Mouse (Mus musculus) thymus, adult 2 months (tissue): ENCODE measurements around the gene Rnf6. TPM values are rescaled to one million over a fixed set of nuclear protein-coding genes. Genes with fewer than 3 reads are reported as not detected.

Experiments
- DNase-seq: peaks from one replicate; pipeline ENCODE4 v3.0.0; 2021
- H3K27ac ChIP-seq: fragments of 200-500 bp; 2 replicates; pipeline ENCODE4 v1.5.1; 2012; ENCODE audit warnings: low read length, control low read depth; ENCODE audit not compliant: control insufficient read depth, insufficient read depth
- H3K27me3 ChIP-seq: fragments of 200-500 bp; 2 replicates; pipeline ENCODE4 v1.6.1; 2012; ENCODE audit warnings: mild to moderate bottlenecking, low read length, moderate library complexity, mixed read lengths; ENCODE audit not compliant: control insufficient read depth, insufficient read depth
- H3K36me3 ChIP-seq: fragments of 200-500 bp; 2 replicates; pipeline ENCODE4 v1.6.1; 2012; ENCODE audit warnings: mild to moderate bottlenecking, low read length, moderate library complexity; ENCODE audit not compliant: control insufficient read depth, insufficient read depth
- H3K4me1 ChIP-seq: fragments of 200-500 bp; replicated peaks from 2 replicates; pipeline ENCODE4 v1.6.1; 2012; ENCODE audit warnings: low read length; ENCODE audit not compliant: control insufficient read depth, insufficient read depth
- H3K4me3 ChIP-seq: fragments of 200-500 bp; 2 replicates; pipeline ENCODE4 v1.5.1; 2012; ENCODE audit warnings: mild to moderate bottlenecking, low read length, control low read depth, moderate library complexity; ENCODE audit not compliant: control insufficient read depth, insufficient read depth
- CTCF ChIP-seq: fragments of 200-500 bp; IDR thresholded peaks from 2 replicates; pipeline ENCODE4 v1.5.1; 2012; ENCODE audit warnings: mild to moderate bottlenecking, control low read depth, low read length, moderate library complexity, borderline replicate concordance; ENCODE audit not compliant: control insufficient read depth, poor library complexity, insufficient read depth; ENCODE audit errors: extremely low read depth
- POLR2A ChIP-seq: fragments of 200-500 bp; IDR thresholded peaks from 2 replicates; pipeline ENCODE4 v1.6.1; 2012; ENCODE audit warnings: mild to moderate bottlenecking, low read length, control low read depth, moderate library complexity; ENCODE audit not compliant: control insufficient read depth, poor library complexity, insufficient read depth; ENCODE audit errors: extremely low read depth
- WGBS: fragments of 180-500 bp; shearing (Covaris S2); methylation state at CpG from one replicate; pipeline ENCODE4 v1.1.7; 2018; 5-methylcytosine and 5-hydroxymethylcytosine counted together
- polyA plus RNA-seq: library from polyadenylated mRNA; depleted of rRNA; stranded (reverse); fragments of >200 nt; gene quantifications from 2 replicates; pipeline ENCODE4 v1.2.3, GENCODE M21; 2012

Gene Rnf6
- polyA plus RNA-seq, 1 experiment = 28.9 TPM

- DNase-seq = peak; percentile 56
- under 1% methylated on average over 19 of the region's 19 CpGs for WGBS
Observed at GRCm38 (mm10) chr5:146231655-146231996, 10.3 kb upstream of the Rnf6 start.

DNA sequence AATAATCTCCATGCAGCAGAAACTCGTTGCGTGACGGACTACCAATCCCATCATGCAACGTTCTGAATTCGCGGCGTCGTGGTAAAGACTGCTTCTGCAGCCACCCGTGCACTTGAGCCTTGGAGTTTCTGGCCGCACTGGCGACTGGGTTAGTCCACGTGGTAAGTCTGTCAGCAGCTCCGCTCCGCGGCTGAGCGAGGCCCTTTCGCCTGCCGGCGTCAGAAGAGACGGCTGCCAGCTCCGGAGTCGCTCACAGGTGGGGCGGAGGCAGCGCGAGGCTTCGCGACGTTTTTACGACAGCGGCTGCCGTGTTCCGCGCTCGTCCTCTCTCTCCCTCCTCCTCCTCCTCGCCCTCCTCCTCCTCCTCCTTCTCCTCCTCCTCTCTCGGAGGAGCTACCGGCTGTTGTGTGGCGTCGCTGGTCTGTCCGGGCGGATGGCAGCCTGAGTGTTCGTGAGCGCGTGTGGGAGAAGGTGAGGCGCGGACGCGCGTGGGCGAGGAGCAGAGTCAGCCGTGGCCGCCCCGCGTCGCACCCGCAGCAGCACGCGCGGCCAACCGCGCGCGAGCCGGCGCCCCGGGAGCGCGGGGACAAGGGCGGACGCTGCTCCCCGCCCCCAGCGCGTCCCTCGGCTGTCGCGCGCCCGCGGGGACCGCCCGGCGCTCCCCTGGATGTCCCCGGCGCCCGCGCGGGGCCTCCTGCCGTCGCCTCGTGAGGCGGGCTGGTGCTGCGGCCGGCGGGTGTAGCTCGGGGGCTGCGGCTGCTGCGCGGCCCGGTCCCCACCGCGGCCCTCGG is 9.7 kb upstream of the Rnf6 start, which contains the start of gene Cdk8:
Cdk8 (plus strand) TSS at position 367 of the 791 bp plus-strand sequence.
- no peaks in the 10 kb centered on the region for H3K27me3 ChIP-seq

More at GRCm38 (mm10) chr5:146231655-146231996, 10.3 kb upstream of the Rnf6 start:
- H3K36me3 ChIP-seq = no peaks in the 10 kb centered on the region
- H3K27me3 ChIP-seq = no peaks in the 10 kb centered on the region
- TF ChIP-seq CTCF = no peak
- 0 out of 2 replicates have a peak, but pooled peaks have one; percentile 4 for TF ChIP-seq POLR2A
- H3K4me3 ChIP-seq = peak overlapping the region; percentile 64
- H3K27ac ChIP-seq = peak overlapping the region; percentile 13; the same call in 1 of the 2 replicates
- H3K4me1 ChIP-seq = peaks cover 2% of the 10 kb centered on the region; the same call in 1 of the 2 replicates

GRCm38 (mm10) chr5:146229869-146230650 is 8.7 kb upstream of the Rnf6 start:
- DNase-seq = no peak
- no peaks in the 10 kb centered on the region for H3K27me3 ChIP-seq
- H3K4me1 ChIP-seq = peaks cover 2% of the 10 kb centered on the region; the same call in 1 of the 2 replicates
- TF ChIP-seq CTCF (no peak), POLR2A (no peak)
- no peaks in the 10 kb centered on the region for H3K36me3 ChIP-seq
- no peak overlapping the region for H3K4me3 ChIP-seq
- WGBS = 61% methylated on average over 17 of the region's 17 CpGs
- no peak overlapping the region for H3K27ac ChIP-seq

More for the DNA sequence above, 9.7 kb upstream of the Rnf6 start, which contains the start of gene Cdk8:
- WGBS = under 1% methylated on average over 101 of the region's 102 CpGs
- TF ChIP-seq CTCF (no peak; the same call in 1 of the 2 replicates), POLR2A (peak; percentile 64; the same call in 1 of the 2 replicates)
- peak within 1 kb of the TSS; percentile 69 for H3K27ac ChIP-seq
- DNase-seq = peak; percentile 88
- H3K4me1 ChIP-seq = peaks cover 2% of the 10 kb centered on the region; the same call in 1 of the 2 replicates
- peak within 1 kb of the TSS; percentile 64 for H3K4me3 ChIP-seq
- H3K36me3 ChIP-seq = no peaks in the 10 kb centered on the region

GRCm38 (mm10) chr5:146227496-146227895 is 6.1 kb upstream of the Rnf6 start:
- Histone ChIP-seq H3K27me3 (no peaks in the 10 kb centered on the region), H3K4me3 (no peak overlapping the region), H3K27ac (no peak overlapping the region), H3K36me3 (no peaks in the 10 kb centered on the region), H3K4me1 (peaks cover 2% of the 10 kb centered on the region; the same call in 1 of the 2 replicates)
- no peak for DNase-seq
- WGBS = 90% methylated on average over 8 of the region's 8 CpGs
- TF ChIP-seq CTCF (no peak), POLR2A (no peak)

- Histone ChIP-seq H3K36me3 (no peaks in the 10 kb centered on the region), H3K4me1 (no peaks in the 10 kb centered on the region), H3K27ac (no peak overlapping the region), H3K4me3 (no peak overlapping the region), H3K27me3 (no peaks in the 10 kb centered on the region)
- WGBS = 95% methylated on average over 5 of the region's 5 CpGs
- TF ChIP-seq POLR2A (no peak), CTCF (no peak)
- DNase-seq = no peak
Observed at GRCm38 (mm10) chr5:146223786-146224185, 2.4 kb upstream of the Rnf6 start.

DNA sequence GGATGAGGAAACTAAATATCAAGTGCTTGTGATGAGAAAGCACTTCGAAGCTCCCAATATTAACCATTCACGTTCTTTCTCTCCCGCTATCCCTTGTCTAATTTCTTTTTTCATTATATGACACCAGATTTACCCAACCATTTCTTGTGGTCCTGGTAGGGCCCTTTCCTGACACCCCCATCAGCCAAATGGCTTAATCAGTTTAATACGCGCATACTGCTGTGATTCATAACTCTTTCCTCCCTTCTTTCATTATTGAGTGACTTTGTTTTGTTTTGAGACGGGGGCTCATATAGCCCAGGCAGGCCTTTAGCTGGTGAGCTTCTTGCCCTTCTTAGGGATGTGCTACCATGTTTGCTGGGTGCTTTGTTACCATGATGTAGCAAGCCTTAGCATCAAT is 367 bp upstream of the Rnf6 start:
- H3K27me3 ChIP-seq = no peaks in the 10 kb centered on the region
- 49% methylated on average over 6 of the region's 6 CpGs for WGBS
- H3K36me3 ChIP-seq = peaks cover 17% of the 10 kb centered on the region
- H3K4me1 ChIP-seq = no peaks in the 10 kb centered on the region
- H3K4me3 ChIP-seq = no peak overlapping the region
- TF ChIP-seq POLR2A (no peak), CTCF (no peak)
- H3K27ac ChIP-seq = no peak overlapping the region
- no peak for DNase-seq
